Mouse (Mus musculus): Measurements from ENCODE around the gene Igdcc4.

- TF ChIP-seq TAL1 (IDR thresholded peaks at IDR 0.05; ENCODE audit: low read length) (no peak), GATA1 (IDR thresholded peaks at IDR 0.05; ENCODE audit: low read length) (no peak)
Measured at GRCm38 (mm10) chr9:65064251-65064650, 37.0 kb upstream of the Igdcc4 start.

Data from erythroblast, embryonic 14.5 days (primary cell).